Mouse (Mus musculus): ENCODE data around the gene Pde4b.

Pde4b gene

GRCm38 (mm10) chr4:102175985-102176384 lies 88.6 kb downstream of the Pde4b start:
- DNase-seq (ENCODE audit: low spot score in 2 of 2) = no peak

GRCm38 (mm10) chr4:102177258-102177657 lies 89.9 kb downstream of the Pde4b start:
- DNase-seq (ENCODE audit: low spot score in 2 of 2) = no peak

GRCm38 (mm10) chr4:102186888-102187287 lies 99.5 kb downstream of the Pde4b start:
- no peak for DNase-seq (ENCODE audit: low spot score in 2 of 2)

GRCm38 (mm10) chr4:102197707-102198106 lies 110.4 kb downstream of the Pde4b start:
- DNase-seq (ENCODE audit: low spot score in 2 of 2) = peak in 1 of 2 experiments; percentile 22

- no peak for DNase-seq (ENCODE audit: low spot score in 2 of 2)
These were observed 122.4 kb downstream of the Pde4b start for GRCm38 (mm10) chr4:102209773-102210172.

- DNase-seq (ENCODE audit: low spot score in 2 of 2) = peak in 1 of 2 experiments; percentile 47
These were observed 139.4 kb downstream of the Pde4b start for GRCm38 (mm10) chr4:102226700-102227099.

GRCm38 (mm10) chr4:102228953-102229586 lies 141.7 kb downstream of the Pde4b start:
- DNase-seq (ENCODE audit: low spot score in 2 of 2) = peak in 1 of 2 experiments; percentile 62

GRCm38 (mm10) chr4:102230898-102231297 lies 143.6 kb downstream of the Pde4b start:
- DNase-seq (ENCODE audit: low spot score in 2 of 2) = no peak

- no peak for DNase-seq (ENCODE audit: low spot score in 2 of 2)
These were observed 146.3 kb downstream of the Pde4b start for GRCm38 (mm10) chr4:102233633-102234032.

- DNase-seq (ENCODE audit: low spot score in 2 of 2) = no peak
These were observed 147.8 kb downstream of the Pde4b start for GRCm38 (mm10) chr4:102235151-102235550.

- no peak for DNase-seq (ENCODE audit: low spot score in 2 of 2)
These were observed 151.8 kb downstream of the Pde4b start for GRCm38 (mm10) chr4:102239102-102239501.

- peak; percentile 40 to 63 for DNase-seq (ENCODE audit: low spot score in 2 of 2)
These were observed 152.5 kb downstream of the Pde4b start for GRCm38 (mm10) chr4:102239657-102240390.

GRCm38 (mm10) chr4:102240754-102241427 lies 153.5 kb downstream of the Pde4b start:
- DNase-seq (ENCODE audit: low spot score in 2 of 2) = no peak

- DNase-seq (ENCODE audit: low spot score in 2 of 2) = no peak
These were observed 166.7 kb downstream of the Pde4b start for GRCm38 (mm10) chr4:102253994-102254393.

- DNase-seq (ENCODE audit: low spot score in 2 of 2) = peak in 1 of 2 experiments; percentile 62
These were observed 167.3 kb downstream of the Pde4b start for GRCm38 (mm10) chr4:102254466-102255294.

GRCm38 (mm10) chr4:102255295-102255670 lies 167.9 kb downstream of the Pde4b start:
- no peak for DNase-seq (ENCODE audit: low spot score in 2 of 2)

GRCm38 (mm10) chr4:102256170-102256960 lies 169.0 kb downstream of the Pde4b start:
- no peak for DNase-seq (ENCODE audit: low spot score in 2 of 2)

- no peak for DNase-seq (ENCODE audit: low spot score in 2 of 2)
These were observed 172.9 kb downstream of the Pde4b start for GRCm38 (mm10) chr4:102260216-102260615.

- no peak for DNase-seq (ENCODE audit: low spot score in 2 of 2)
These were observed 185.0 kb downstream of the Pde4b start for GRCm38 (mm10) chr4:102272313-102272712.

- DNase-seq (ENCODE audit: low spot score in 2 of 2) = no peak
These were observed 185.4 kb downstream of the Pde4b start for GRCm38 (mm10) chr4:102272749-102273148.

- peak in 1 of 2 experiments; percentile 54 for DNase-seq (ENCODE audit: low spot score in 2 of 2)
These were observed 188.4 kb downstream of the Pde4b start for GRCm38 (mm10) chr4:102275716-102276115.
